Comparison of ENCODE assay signal across 18 mouse cellular contexts in the genomic region with DNA sequence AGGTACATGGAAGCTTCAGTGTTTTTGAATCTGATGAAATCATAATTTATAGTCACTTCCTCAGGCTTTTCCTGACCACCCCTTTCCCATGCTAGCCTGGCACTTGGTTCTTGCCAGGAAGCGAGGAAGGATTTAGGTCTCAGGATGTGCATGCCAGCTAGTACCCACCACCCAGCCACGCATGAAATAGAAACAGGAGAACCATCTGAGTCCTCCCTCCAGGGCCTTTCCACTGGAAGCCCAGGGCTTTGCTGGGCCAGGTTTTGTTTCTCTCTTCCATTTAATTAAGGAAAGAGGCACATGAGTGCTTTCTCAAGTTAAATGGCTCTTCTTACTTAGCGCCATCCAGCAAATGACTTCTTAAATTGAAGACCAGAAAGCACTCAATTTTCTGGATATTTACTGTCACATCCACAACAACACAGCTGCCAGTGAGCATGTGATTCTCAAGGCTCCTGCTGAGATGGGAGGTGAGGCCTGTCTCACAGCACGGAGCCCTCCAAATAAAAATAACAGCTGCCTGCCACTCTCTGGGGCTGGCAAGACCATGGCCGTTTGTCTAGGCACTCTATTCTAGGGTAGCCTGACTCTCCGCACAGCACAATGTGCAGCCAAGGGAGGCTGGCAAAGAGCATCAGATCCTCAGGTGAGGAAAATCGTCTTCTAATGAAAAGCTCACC.
A peak's percentile ranks its signal among the peaks of the same experiment; 100 is the strongest.
DNase-seq lines count a peak whose midpoint lies in the region; ATAC-seq and TF ChIP-seq lines count a peak whose summit lies in the region.
"Had no signal": no experiment of that assay in that cellular context is flagged by ENCODE, and none has a peak within 500 bp of the region (broad histone marks: within the 10 kb centered on the region; RNA-seq: fewer than 3 reads in every experiment).

No protein-coding gene starts in this region.

- peak; percentile 38 for DNase-seq in heart, embryonic 10.5 days (ENCODE audit: low spot score)
- no peak for DNase-seq in heart, adult 8-10 months (ENCODE audit: low spot score)
- DNase-seq in midbrain, postnatal 0 days (ENCODE audit: low spot score) = peak; percentile 40
- DNase-seq in layer of hippocampus, adult 18-20 months (ENCODE audit: low spot score in 2 of 2) = no peak
- DNase-seq in T-cell, adult 2 months (ENCODE audit: low spot score) = no peak
- DNase-seq: adrenal gland, postnatal 25 days; cerebellum, adult 8-10 months; heart, adult 18-20 months; liver; thymus, adult 2 months had no signal

- H3K4me1 ChIP-seq in heart, embryonic 10.5 days = no peaks in the 10 kb centered on the region
- no peaks in the 10 kb centered on the region for H3K4me1 ChIP-seq in midbrain, postnatal 0 days (ENCODE audit: insufficient read depth, low read length)
- H3K4me1 ChIP-seq in midbrain, embryonic 16.5 days (ENCODE audit: control insufficient read depth, insufficient read depth, low read length) = peaks cover 7% of the 10 kb centered on the region
- 0 out of 2 replicates have a peak, but pooled peaks cover 4% of the 10 kb centered on the region for H3K4me1 ChIP-seq in forebrain, embryonic 13.5 days
- peaks cover 10% of the 10 kb centered on the region for H3K4me1 ChIP-seq in neural tube, embryonic 14.5 days (ENCODE audit: control insufficient read depth, insufficient read depth, low read length)
- H3K4me1 ChIP-seq: heart, embryonic 15.5 days had no signal

- H3K9me3 ChIP-seq in heart, embryonic 10.5 days = no peaks in the 10 kb centered on the region
- H3K9me3 ChIP-seq in midbrain, postnatal 0 days (ENCODE audit: low read length) = no peaks in the 10 kb centered on the region
- H3K9me3 ChIP-seq in midbrain, embryonic 16.5 days (replicated peaks; ENCODE audit: control insufficient read depth, low read length, poor library complexity, severe bottlenecking) = no peaks in the 10 kb centered on the region
- no peaks in the 10 kb centered on the region for H3K9me3 ChIP-seq in forebrain, embryonic 13.5 days (replicated peaks)
- no peaks in the 10 kb centered on the region for H3K9me3 ChIP-seq in neural tube, embryonic 14.5 days (ENCODE audit: control insufficient read depth, low read length)
- H3K9me3 ChIP-seq: heart, embryonic 15.5 days; midbrain, embryonic 12.5 days had no signal

- 70% methylated on average over 7 of the region's 7 CpGs for WGBS in heart, embryonic 10.5 days
- WGBS in midbrain, postnatal 0 days = 68% methylated on average over 7 of the region's 7 CpGs
- WGBS in midbrain, embryonic 16.5 days = 60% methylated on average over 7 of the region's 7 CpGs
- 58% methylated on average over 7 of the region's 7 CpGs for WGBS in forebrain, embryonic 13.5 days
- 41% methylated on average over 7 of the region's 7 CpGs for WGBS in neural tube, embryonic 14.5 days

- no peak for TF ChIP-seq CTCF in midbrain, postnatal 0 days (IDR thresholded peaks at IDR 0.05)

- no peak for ATAC-seq in midbrain, postnatal 0 days (ENCODE audit: low FRiP score)
- ATAC-seq in midbrain, embryonic 16.5 days = no peak
- peak; percentile 27; the same call in 1 of the 2 replicates for ATAC-seq in forebrain, embryonic 13.5 days
- ATAC-seq in neural tube, embryonic 14.5 days (ENCODE audit: low read depth) = peak; percentile 70
- ATAC-seq: intestine, embryonic 16.5 days; lung, postnatal 0 days had no signal

- H3K36me3 ChIP-seq in heart, embryonic 10.5 days = no peaks in the 10 kb centered on the region
- H3K36me3 ChIP-seq in midbrain, postnatal 0 days (ENCODE audit: insufficient read depth, low read length) = no peaks in the 10 kb centered on the region
- H3K36me3 ChIP-seq in midbrain, embryonic 16.5 days (ENCODE audit: control insufficient read depth, insufficient read depth, low read length) = no peaks in the 10 kb centered on the region
- no peaks in the 10 kb centered on the region for H3K36me3 ChIP-seq in forebrain, embryonic 13.5 days (ENCODE audit: poor library complexity, severe bottlenecking)
- H3K36me3 ChIP-seq in neural tube, embryonic 14.5 days (ENCODE audit: control insufficient read depth, insufficient read depth, low read length) = no peaks in the 10 kb centered on the region
- H3K36me3 ChIP-seq: heart, embryonic 15.5 days; midbrain, embryonic 12.5 days had no signal

- no peaks in the 10 kb centered on the region for H3K27me3 ChIP-seq in heart, embryonic 10.5 days (ENCODE audit: insufficient read depth, poor library complexity, severe bottlenecking)
- H3K27me3 ChIP-seq in midbrain, postnatal 0 days (ENCODE audit: insufficient read depth, low read length) = no peaks in the 10 kb centered on the region
- H3K27me3 ChIP-seq in midbrain, embryonic 16.5 days (ENCODE audit: control insufficient read depth, insufficient read depth, low read depth, low read length) = no peaks in the 10 kb centered on the region
- no peaks in the 10 kb centered on the region for H3K27me3 ChIP-seq in forebrain, embryonic 13.5 days
- no peaks in the 10 kb centered on the region for H3K27me3 ChIP-seq in neural tube, embryonic 14.5 days (ENCODE audit: control insufficient read depth, insufficient read depth, low read length)
- H3K27me3 ChIP-seq: CH12.LX; heart, embryonic 15.5 days; midbrain, embryonic 12.5 days had no signal

- no peak overlapping the region for H3K4me2 ChIP-seq in midbrain, postnatal 0 days (ENCODE audit: low read depth, low read length, poor library complexity, severe bottlenecking)
- no peak overlapping the region for H3K4me2 ChIP-seq in midbrain, embryonic 16.5 days (ENCODE audit: low read length)
- H3K4me2 ChIP-seq in forebrain, embryonic 13.5 days = no peak overlapping the region
- no peak overlapping the region for H3K4me2 ChIP-seq in neural tube, embryonic 14.5 days (ENCODE audit: low read depth, low read length)
- H3K4me2 ChIP-seq: heart, embryonic 15.5 days; midbrain, embryonic 12.5 days had no signal

- H3K9ac ChIP-seq in midbrain, postnatal 0 days (replicated peaks; ENCODE audit: low read length, poor library complexity, severe bottlenecking) = no peak overlapping the region
- H3K9ac ChIP-seq in midbrain, embryonic 16.5 days (ENCODE audit: low read depth, low read length) = no peak overlapping the region
- H3K9ac ChIP-seq in forebrain, embryonic 13.5 days = no peak overlapping the region
- no peak overlapping the region for H3K9ac ChIP-seq in neural tube, embryonic 14.5 days (replicated peaks; ENCODE audit: low read depth, low read length)
- H3K9ac ChIP-seq: heart, embryonic 15.5 days; midbrain, embryonic 12.5 days had no signal

- H3K27ac ChIP-seq in heart, embryonic 10.5 days = no peak overlapping the region
- H3K27ac ChIP-seq in midbrain, postnatal 0 days (ENCODE audit: low read depth, low read length) = no peak overlapping the region
- H3K27ac ChIP-seq in midbrain, embryonic 16.5 days (ENCODE audit: low read length) = no peak overlapping the region
- H3K27ac ChIP-seq in forebrain, embryonic 13.5 days = no peak overlapping the region
- H3K27ac ChIP-seq in neural tube, embryonic 14.5 days (ENCODE audit: low read depth, low read length) = no peak overlapping the region
- H3K27ac ChIP-seq: heart, embryonic 15.5 days; midbrain, embryonic 12.5 days had no signal

- H3K4me3 ChIP-seq in heart, embryonic 10.5 days = no peak overlapping the region
- H3K4me3 ChIP-seq in midbrain, postnatal 0 days (ENCODE audit: low read depth, low read length) = no peak overlapping the region
- H3K4me3 ChIP-seq in midbrain, embryonic 16.5 days (ENCODE audit: low read depth, low read length) = no peak overlapping the region
- H3K4me3 ChIP-seq in forebrain, embryonic 13.5 days = no peak overlapping the region
- no peak overlapping the region for H3K4me3 ChIP-seq in neural tube, embryonic 14.5 days (ENCODE audit: low read depth, low read length)
- H3K4me3 ChIP-seq: heart, embryonic 15.5 days; midbrain, embryonic 12.5 days had no signal

Comparison
In these comparisons a context has a peak if more than half of its experiments do, and no peak if none do; other contexts are left out.
1. DNase-seq: peak in heart, embryonic 10.5 days (single experiment) and midbrain, postnatal 0 days (single experiment); none in heart, adult 8-10 months (single experiment), layer of hippocampus, adult 18-20 months (0 of 2) and T-cell, adult 2 months (single experiment).
2. ATAC-seq: peak in forebrain, embryonic 13.5 days (single experiment) and neural tube, embryonic 14.5 days (single experiment); none in midbrain, postnatal 0 days (single experiment) and midbrain, embryonic 16.5 days (single experiment).